ENCODE assay signal across 7 mouse cellular contexts in the genomic region with DNA sequence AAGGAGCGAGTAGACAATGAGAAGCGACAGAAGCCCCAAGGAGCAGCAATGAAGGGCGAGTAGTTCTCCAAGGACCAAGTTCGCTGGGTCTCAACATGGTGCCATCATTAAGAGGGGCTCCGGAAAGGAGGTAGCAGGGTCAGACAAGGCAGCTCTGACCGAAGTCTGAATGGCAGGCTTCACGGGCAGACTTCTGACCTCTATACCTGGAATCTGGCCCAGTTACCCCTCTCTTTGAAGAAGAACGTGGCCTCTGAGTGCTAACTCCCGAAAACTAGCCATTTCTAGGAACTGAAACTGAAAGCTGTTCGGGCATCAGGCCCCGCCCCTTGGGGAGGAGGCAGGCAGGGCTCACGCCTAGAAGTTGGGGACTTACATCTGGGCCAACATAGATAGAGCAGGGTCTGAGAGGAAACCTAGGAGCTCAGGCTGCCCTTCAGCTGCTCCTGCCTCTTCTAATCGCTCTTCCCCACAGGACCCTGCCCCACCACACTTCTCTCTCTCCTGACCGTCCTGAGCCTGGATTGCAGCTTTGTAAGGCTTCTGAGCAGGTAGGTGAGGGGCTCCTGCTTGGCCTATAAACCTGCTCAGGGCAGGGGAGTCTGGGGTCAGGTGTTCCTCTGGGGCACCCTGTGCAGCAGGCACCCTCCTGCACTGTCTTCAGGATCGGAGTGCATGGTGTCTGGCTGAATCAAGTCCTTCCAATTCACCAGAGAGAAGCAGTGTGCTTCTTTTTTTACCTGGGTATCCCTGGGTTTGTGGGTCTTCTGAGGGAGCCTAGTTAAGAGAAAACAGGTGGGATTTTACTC. TPM values are rescaled to one million over a fixed set of nuclear protein-coding genes. Genes with fewer than 3 reads are reported as not detected.
DNase-seq lines count a peak whose midpoint lies in the region; ATAC-seq and TF ChIP-seq lines count a peak whose summit lies in the region.
"Not testable (repeated sequence)": the region's sequence is repeated elsewhere in the genome, so short reads cannot be mapped to it uniquely, and the experiment has no call there.

Gene Igtp (plus strand): TSS at position 328 of the 809 bp plus-strand sequence.
Gene Irgm2 (plus strand): TSS at position 390 of the 809 bp plus-strand sequence.

- H3K9ac ChIP-seq in embryonic facial prominence, embryonic 12.5 days: 0 out of 2 replicates have a peak within 1 kb of the TSS, but pooled peaks have one; percentile 49
- H3K9ac ChIP-seq in intestine, postnatal 0 days (ENCODE audit: low read depth, low read length): peak within 1 kb of the TSS; percentile 58
- peak within 1 kb of the TSS; percentile 67 for H3K9ac ChIP-seq in limb, embryonic 13.5 days
- peak within 1 kb of the TSS; percentile 42; the same call in 1 of the 2 replicates for H3K9ac ChIP-seq in midbrain, embryonic 13.5 days (replicated peaks)

- 0 out of 2 replicates have a peak, but pooled peaks have one; percentile 59 for ATAC-seq in embryonic facial prominence, embryonic 12.5 days (ENCODE audit: insufficient number of reproducible peaks, insufficient read depth, low FRiP score, low TSS enrichment)
- peak; percentile 84 for ATAC-seq in intestine, postnatal 0 days
- ATAC-seq in limb, embryonic 13.5 days (ENCODE audit: low FRiP score, low read depth): peak; percentile 82
- ATAC-seq in midbrain, embryonic 13.5 days: not testable (repeated sequence)

- DNase-seq in adrenal gland, adult (ENCODE audit: inconsistent age in 2 of 2, low spot score in 1 of 2): peak; percentile 85 to 97
- DNase-seq in heart, adult 11 months: peak; percentile 99
- peak; percentile 64 for DNase-seq in skeletal muscle tissue, adult 2 months (ENCODE audit: low read depth, low spot score)

- WGBS in embryonic facial prominence, embryonic 12.5 days: 8% methylated on average over 14 of the region's 15 CpGs
- 6% methylated on average over 13 of the region's 15 CpGs for WGBS in intestine, postnatal 0 days
- WGBS in limb, embryonic 13.5 days: 8% methylated on average over 15 of the region's 15 CpGs
- WGBS in midbrain, embryonic 13.5 days: 14% methylated on average over 14 of the region's 15 CpGs

- peak within 1 kb of the TSS; percentile 57 for H3K4me2 ChIP-seq in embryonic facial prominence, embryonic 12.5 days (replicated peaks)
- peak within 1 kb of the TSS; percentile 78 for H3K4me2 ChIP-seq in intestine, postnatal 0 days (replicated peaks; ENCODE audit: low read depth)
- peak within 1 kb of the TSS; percentile 71 for H3K4me2 ChIP-seq in limb, embryonic 13.5 days (replicated peaks)
- peak within 1 kb of the TSS; percentile 55 for H3K4me2 ChIP-seq in midbrain, embryonic 13.5 days (replicated peaks)

- not testable (repeated sequence) for TF ChIP-seq CTCF in intestine, postnatal 0 days (IDR thresholded peaks at IDR 0.05; ENCODE audit: low read depth)

- H3K4me3 ChIP-seq in embryonic facial prominence, embryonic 12.5 days: peak within 1 kb of the TSS; percentile 46
- H3K4me3 ChIP-seq in intestine, postnatal 0 days (ENCODE audit: low read depth, low read length): peak within 1 kb of the TSS; percentile 68
- H3K4me3 ChIP-seq in limb, embryonic 13.5 days: peak within 1 kb of the TSS; percentile 61
- peak within 1 kb of the TSS; percentile 42 for H3K4me3 ChIP-seq in midbrain, embryonic 13.5 days (replicated peaks)

- H3K9me3 ChIP-seq in embryonic facial prominence, embryonic 12.5 days; intestine, postnatal 0 days (ENCODE audit: control insufficient read depth); limb, embryonic 13.5 days; midbrain, embryonic 13.5 days: not testable (repeated sequence)

- not testable (repeated sequence) for H3K27ac ChIP-seq in embryonic facial prominence, embryonic 12.5 days; midbrain, embryonic 13.5 days
- H3K27ac ChIP-seq in intestine, postnatal 0 days (ENCODE audit: low read depth, low read length): peak within 1 kb of the TSS; percentile 83
- H3K27ac ChIP-seq in limb, embryonic 13.5 days: peak within 1 kb of the TSS; percentile 15; the same call in 1 of the 2 replicates

- not testable (repeated sequence) for H3K36me3 ChIP-seq in embryonic facial prominence, embryonic 12.5 days; intestine, postnatal 0 days (ENCODE audit: control insufficient read depth, insufficient read depth); limb, embryonic 13.5 days; midbrain, embryonic 13.5 days

- not testable (repeated sequence) for H3K4me1 ChIP-seq in embryonic facial prominence, embryonic 12.5 days; intestine, postnatal 0 days (replicated peaks; ENCODE audit: control insufficient read depth, insufficient read depth, low read length); limb, embryonic 13.5 days; midbrain, embryonic 13.5 days (replicated peaks)

- H3K27me3 ChIP-seq in embryonic facial prominence, embryonic 12.5 days; intestine, postnatal 0 days (replicated peaks; ENCODE audit: control insufficient read depth, insufficient read depth, low read length); limb, embryonic 13.5 days; midbrain, embryonic 13.5 days: not testable (repeated sequence)

RNA-seq across cellular contexts. Expression of gene Igtp, which starts in this region (rescaled TPM):
- polyA plus RNA-seq in embryonic facial prominence, embryonic 12.5 days (2016; fragmentation: Nextera tagmentation; extraction: Ambion mirVana): 2.7 and 2.9 TPM in 2 replicates
- polyA plus RNA-seq in intestine, postnatal 0 days (2015; fragmentation: Nextera tagmentation; extraction: Ambion mirVana): 10.9 and 11.5 TPM in 2 replicates
- 3.4 and 3.8 TPM in 2 replicates for polyA plus RNA-seq in limb, embryonic 13.5 days (2015; fragmentation: Nextera tagmentation; extraction: Ambion mirVana)
- polyA plus RNA-seq in midbrain, embryonic 13.5 days (2015; fragmentation: Nextera tagmentation; extraction: Ambion mirVana): 1.3 and 1.6 TPM in 2 replicates

RNA-seq across cellular contexts. Expression of gene Irgm2, which starts in this region (rescaled TPM):
- 0.56 and 1.2 TPM in 2 replicates for polyA plus RNA-seq in embryonic facial prominence, embryonic 12.5 days (2016; fragmentation: Nextera tagmentation; extraction: Ambion mirVana)
- polyA plus RNA-seq in intestine, postnatal 0 days (2015; fragmentation: Nextera tagmentation; extraction: Ambion mirVana): 5.4 and 6.4 TPM in 2 replicates
- 1.5 and 2.0 TPM in 2 replicates for polyA plus RNA-seq in limb, embryonic 13.5 days (2015; fragmentation: Nextera tagmentation; extraction: Ambion mirVana)
- polyA plus RNA-seq in midbrain, embryonic 13.5 days (2015; fragmentation: Nextera tagmentation; extraction: Ambion mirVana): 0.67 and 0.98 TPM in 2 replicates
